Mouse (Mus musculus) urinary bladder, postnatal 10 days (tissue): ENCODE results near the gene 4930595D18Rik.

Experiments used
- DNase-seq: peaks from one replicate; pipeline ENCODE4 v3.0.0; 2022; ENCODE audit warnings: low spot score

The 4930595D18Rik gene

GRCm38 (mm10) chr12:111137079-111137478 lies 47.2 kb downstream of the 4930595D18Rik start:
- no peak for DNase-seq

- no peak for DNase-seq
Observed at GRCm38 (mm10) chr12:111135953-111136352, 48.3 kb downstream of the 4930595D18Rik start.

GRCm38 (mm10) chr12:111134791-111135733 lies 49.2 kb downstream of the 4930595D18Rik start:
- no peak for DNase-seq

GRCm38 (mm10) chr12:111134169-111134568 lies 50.1 kb downstream of the 4930595D18Rik start:
- DNase-seq, result no peak

- no peak for DNase-seq
Observed at GRCm38 (mm10) chr12:111125666-111126065, 58.6 kb downstream of the 4930595D18Rik start.

GRCm38 (mm10) chr12:111124601-111125260 lies 59.6 kb downstream of the 4930595D18Rik start:
- no peak for DNase-seq

- no peak for DNase-seq
Observed at GRCm38 (mm10) chr12:111122332-111122852, 61.9 kb downstream of the 4930595D18Rik start.

GRCm38 (mm10) chr12:111120976-111121645 lies 63.2 kb downstream of the 4930595D18Rik start:
- no peak for DNase-seq

- DNase-seq, result no peak
Observed at GRCm38 (mm10) chr12:111119506-111120085, 64.7 kb downstream of the 4930595D18Rik start.

GRCm38 (mm10) chr12:111114593-111114992 lies 69.7 kb downstream of the 4930595D18Rik start:
- no peak for DNase-seq

GRCm38 (mm10) chr12:111111176-111111575 lies 73.1 kb downstream of the 4930595D18Rik start:
- DNase-seq, result no peak
